Mouse (Mus musculus) CD8-positive naive resting alpha-beta T cell, adult 2 months (primary cell): Measurements from ENCODE around the gene Map3k6.

Experiments used
- DNase-seq, 2 experiments: peaks; one replicate each; pipeline ENCODE4 v3.0.0; 2022; ENCODE audit warnings: low read depth in 2 of 2, low spot score in 2 of 2

Map3k6 gene

GRCm38 (mm10) chr4:133240490-133240921, at the start of gene Map3k6:
Gene Map3k6 (plus strand): TSS chr4:133240818.
- no peak for DNase-seq

- no peak for DNase-seq
Observed at GRCm38 (mm10) chr4:133194482-133194881, 46.1 kb upstream of the Map3k6 start.

- DNase-seq: no peak
Observed at GRCm38 (mm10) chr4:133195014-133195413, 45.6 kb upstream of the Map3k6 start.

GRCm38 (mm10) chr4:133196136-133196535, 44.5 kb upstream of the Map3k6 start:
- no peak for DNase-seq

- no peak for DNase-seq
Observed at GRCm38 (mm10) chr4:133196852-133197251, 43.8 kb upstream of the Map3k6 start.

- DNase-seq: no peak
Observed at GRCm38 (mm10) chr4:133197355-133197754, 43.3 kb upstream of the Map3k6 start.

- DNase-seq: no peak
Observed at GRCm38 (mm10) chr4:133197801-133198286, 42.8 kb upstream of the Map3k6 start.

GRCm38 (mm10) chr4:133198337-133199180, 42.1 kb upstream of the Map3k6 start:
- DNase-seq: no peak

- no peak for DNase-seq
Observed at GRCm38 (mm10) chr4:133199743-133200142, 40.9 kb upstream of the Map3k6 start.

- DNase-seq: no peak
Observed at GRCm38 (mm10) chr4:133200343-133200742, 40.3 kb upstream of the Map3k6 start.

GRCm38 (mm10) chr4:133201006-133201771, 39.4 kb upstream of the Map3k6 start:
- peak; percentile 42 to 63 for DNase-seq

GRCm38 (mm10) chr4:133202254-133202653, 38.4 kb upstream of the Map3k6 start:
- no peak for DNase-seq

GRCm38 (mm10) chr4:133203591-133203990, 37.0 kb upstream of the Map3k6 start:
- no peak for DNase-seq

GRCm38 (mm10) chr4:133204379-133204778, 36.2 kb upstream of the Map3k6 start:
- DNase-seq: no peak

GRCm38 (mm10) chr4:133209366-133209765, 31.3 kb upstream of the Map3k6 start:
- DNase-seq: peak; percentile 38 to 49

- no peak for DNase-seq
Observed at GRCm38 (mm10) chr4:133210023-133210787, 30.4 kb upstream of the Map3k6 start.

- no peak for DNase-seq
Observed at GRCm38 (mm10) chr4:133210788-133211390, 29.7 kb upstream of the Map3k6 start.

- DNase-seq: no peak
Observed at GRCm38 (mm10) chr4:133211751-133212561, 28.7 kb upstream of the Map3k6 start, which contains the start of the genes Cd164l2 and Gpr3. Gene Cd164l2 (plus strand): TSS chr4:133212131. Gene Gpr3 (minus strand): TSS chr4:133212536.

GRCm38 (mm10) chr4:133212562-133213267, 27.9 kb upstream of the Map3k6 start:
- DNase-seq: peak; percentile 45 to 52
